Mouse (Mus musculus) midbrain, postnatal 0 days (tissue): Measurements from ENCODE around the gene Arap2. TPM values are rescaled to one million over a fixed set of nuclear protein-coding genes. Genes with fewer than 3 reads are reported as not detected.

Experiments
- ATAC-seq: fragments of 200-750 bp; cut with Nextera tagmentation; 2 replicates; pipeline ENCODE4 v1.8.0; 2017; ENCODE audit warnings: moderate number of reproducible peaks, mild to moderate bottlenecking, moderate TSS enrichment, moderate library complexity; ENCODE audit not compliant: low FRiP score
- DNase-seq: peaks from one replicate; pipeline ENCODE4 v3.0.0-alpha.2; 2015; ENCODE audit warnings: low spot score
- H3K27ac ChIP-seq: fragments of 300-500 bp; sonication (generic); 2 replicates; pipeline ENCODE4 v1.5.1; 2014; ENCODE audit warnings: low read depth, mild to moderate bottlenecking, low read length, mixed read lengths
- H3K27me3 ChIP-seq: fragments of 300-500 bp; sonication (generic); 2 replicates; pipeline ENCODE4 v1.6.1; 2014; ENCODE audit warnings: low read length, control low read depth, mixed read lengths; ENCODE audit not compliant: insufficient read depth
- H3K36me3 ChIP-seq: fragments of 300-500 bp; sonication (generic); 2 replicates; pipeline ENCODE4 v1.6.1; 2014; ENCODE audit warnings: low read length, control low read depth, mixed read lengths; ENCODE audit not compliant: insufficient read depth
- H3K4me1 ChIP-seq: fragments of 300-500 bp; sonication (generic); 2 replicates; pipeline ENCODE4 v1.6.1; 2014; ENCODE audit warnings: mild to moderate bottlenecking, control low read depth, antibody characterized with exemption, low read length, mixed read lengths; ENCODE audit not compliant: insufficient read depth
- H3K4me2 ChIP-seq: fragments of 300-500 bp; sonication (generic); 2 replicates; pipeline ENCODE4 v1.6.1; 2014; ENCODE audit warnings: low read depth, mild to moderate bottlenecking, low read length, mixed read lengths; ENCODE audit not compliant: poor library complexity, severe bottlenecking
- H3K4me3 ChIP-seq: fragments of 300-500 bp; sonication (generic); 2 replicates; pipeline ENCODE4 v1.5.1; 2014; ENCODE audit warnings: low read depth, mild to moderate bottlenecking, low read length, moderate library complexity
- H3K9ac ChIP-seq: fragments of 300-500 bp; sonication (generic); replicated peaks from 2 replicates; pipeline ENCODE4 v1.6.1; 2014; ENCODE audit warnings: mild to moderate bottlenecking, low read length, moderate library complexity, mixed read lengths; ENCODE audit not compliant: poor library complexity, severe bottlenecking
- H3K9me3 ChIP-seq: fragments of 300-500 bp; sonication (generic); 2 replicates; pipeline ENCODE4 v1.6.1; 2016; ENCODE audit warnings: low read length, control low read depth
- CTCF ChIP-seq: IDR thresholded peaks from 2 replicates; pipeline ENCODE4 v1.5.1; 2016; ENCODE audit warnings: antibody characterized with exemption, mild to moderate bottlenecking
- WGBS: fragments of 180-500 bp; shearing (Covaris S2); extraction: QIAGEN DNeasy Blood & Tissue Kit; methylation state at CpG from one replicate; pipeline ENCODE4 v1.1.7; 2014; 5-methylcytosine and 5-hydroxymethylcytosine counted together
- polyA plus RNA-seq: library from polyadenylated mRNA; unstranded; fragments of >200 nt; fragmentation: Nextera tagmentation; extraction: Ambion mirVana; gene quantifications from 2 replicates; pipeline ENCODE4 v1.2.1, GENCODE M21; 2015
- total RNA-seq: library from RNA; depleted of rRNA; stranded (reverse); fragments of >200 nt; gene quantifications from 2 replicates; pipeline ENCODE4 v1.2.3, GENCODE M21; 2014; rRNA removed

Arap2 gene
- total and polyA plus RNA-seq, 2 experiments from 2014 or later, result 10.8 to 16.7 TPM

DNA sequence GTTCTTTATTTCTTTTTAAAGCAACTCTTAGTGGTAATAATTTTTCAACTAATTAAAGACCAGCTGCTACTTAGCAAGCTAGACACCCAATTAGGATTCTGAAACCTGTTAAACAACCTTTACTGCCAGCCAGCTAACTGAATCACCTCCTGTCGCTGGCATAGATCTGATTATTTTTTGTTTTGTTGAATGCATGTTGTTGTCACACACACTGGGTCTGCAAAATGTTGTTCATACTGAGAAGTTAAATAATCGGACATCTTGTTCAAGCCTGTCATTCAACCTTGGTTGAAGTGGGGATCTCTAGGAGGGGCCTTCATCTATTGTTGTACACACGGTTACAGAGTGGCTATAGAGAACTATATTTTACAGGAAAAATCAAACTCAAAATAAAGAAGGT is 184.3 kb downstream of the Arap2 start:
- no peak for ATAC-seq
- H3K9ac ChIP-seq, result no peak overlapping the region
- no peaks in the 10 kb centered on the region for H3K27me3 ChIP-seq
- no peak for DNase-seq
- H3K4me2 ChIP-seq, result no peak overlapping the region
- H3K36me3 ChIP-seq, result no peaks in the 10 kb centered on the region
- 70% methylated on average over 3 of the region's 3 CpGs for WGBS
- no peak for TF ChIP-seq CTCF
- no peaks in the 10 kb centered on the region for H3K4me1 ChIP-seq
- no peak overlapping the region for H3K27ac ChIP-seq
- H3K9me3 ChIP-seq, result no peaks in the 10 kb centered on the region
- H3K4me3 ChIP-seq, result no peak overlapping the region

DNA sequence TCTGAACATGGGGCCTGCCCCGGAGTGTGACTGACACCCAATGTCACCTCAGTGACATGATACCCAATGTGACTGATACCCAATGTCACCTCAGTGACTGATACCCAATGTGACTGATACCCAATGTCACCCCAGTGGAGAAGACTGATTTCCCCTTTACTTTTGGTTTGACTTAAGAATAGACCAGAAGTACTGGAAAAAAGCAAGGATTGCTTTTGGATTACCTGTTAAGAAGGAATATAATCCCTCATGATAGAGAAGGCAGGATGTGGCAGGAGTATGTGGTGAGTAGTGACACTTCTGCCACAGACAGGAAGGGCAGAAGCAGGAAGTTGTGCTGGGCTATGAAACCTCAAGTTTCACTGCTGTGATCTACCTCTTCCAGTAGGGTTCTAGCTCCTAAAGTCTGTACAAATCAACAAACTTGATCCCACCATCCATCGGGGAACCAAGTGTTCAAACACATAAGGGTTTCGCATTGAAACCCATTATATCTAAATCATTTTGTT is 191.6 kb downstream of the Arap2 start:
- no peak overlapping the region for H3K4me2 ChIP-seq
- no peaks in the 10 kb centered on the region for H3K36me3 ChIP-seq
- no peak overlapping the region for H3K27ac ChIP-seq
- H3K9me3 ChIP-seq, result no peaks in the 10 kb centered on the region
- WGBS, result 92% methylated on average over 3 of the region's 3 CpGs
- H3K27me3 ChIP-seq, result no peaks in the 10 kb centered on the region
- no peak overlapping the region for H3K4me3 ChIP-seq
- ATAC-seq, result no peak
- DNase-seq, result no peak
- H3K4me1 ChIP-seq, result no peaks in the 10 kb centered on the region
- no peak overlapping the region for H3K9ac ChIP-seq
- no peak for TF ChIP-seq CTCF

Other genes starting within 250 kb of the Arap2 start
- 0.11 and 0.24 TPM in 2 replicates for gene Dthd1, start 47.7 kb upstream of the Arap2 start, total RNA-seq
- not detected in 2 replicates for gene Dthd1, start 47.7 kb upstream of the Arap2 start, polyA plus RNA-seq